Mouse (Mus musculus): ENCODE measurements around the gene Trim43b.
"Not testable (repeated sequence)": the region's sequence is repeated elsewhere in the genome, so short reads cannot be mapped to it uniquely, and the experiment has no call there.

DNA sequence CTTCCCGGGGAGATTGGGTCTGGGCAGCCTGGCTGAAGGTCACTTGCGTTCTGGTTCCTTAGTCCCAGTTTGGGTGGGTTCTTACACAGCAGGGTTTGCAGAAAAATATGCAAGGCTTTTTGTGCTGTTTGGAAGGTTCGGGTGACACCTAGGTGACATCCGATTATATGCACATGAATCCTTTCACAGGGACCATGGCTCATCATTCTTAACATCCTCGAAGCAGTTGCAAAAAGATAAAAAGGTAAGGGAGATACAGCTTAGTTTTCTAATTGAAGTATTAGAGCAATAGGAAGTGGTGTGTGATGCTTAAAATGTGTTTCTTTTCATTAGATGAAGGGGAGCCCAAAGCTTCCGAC lies 25.5 kb downstream of the Trim43b start:
- not testable (repeated sequence) for TF ChIP-seq CTCF (IDR thresholded peaks at IDR 0.05; ENCODE audit: insufficient read depth, low read length); POLR2A (IDR thresholded peaks at IDR 0.05; ENCODE audit: borderline replicate concordance, extremely low read depth, low read depth, low read length)
